8 mouse cellular contexts compared by ENCODE assay signal in the genomic region with DNA sequence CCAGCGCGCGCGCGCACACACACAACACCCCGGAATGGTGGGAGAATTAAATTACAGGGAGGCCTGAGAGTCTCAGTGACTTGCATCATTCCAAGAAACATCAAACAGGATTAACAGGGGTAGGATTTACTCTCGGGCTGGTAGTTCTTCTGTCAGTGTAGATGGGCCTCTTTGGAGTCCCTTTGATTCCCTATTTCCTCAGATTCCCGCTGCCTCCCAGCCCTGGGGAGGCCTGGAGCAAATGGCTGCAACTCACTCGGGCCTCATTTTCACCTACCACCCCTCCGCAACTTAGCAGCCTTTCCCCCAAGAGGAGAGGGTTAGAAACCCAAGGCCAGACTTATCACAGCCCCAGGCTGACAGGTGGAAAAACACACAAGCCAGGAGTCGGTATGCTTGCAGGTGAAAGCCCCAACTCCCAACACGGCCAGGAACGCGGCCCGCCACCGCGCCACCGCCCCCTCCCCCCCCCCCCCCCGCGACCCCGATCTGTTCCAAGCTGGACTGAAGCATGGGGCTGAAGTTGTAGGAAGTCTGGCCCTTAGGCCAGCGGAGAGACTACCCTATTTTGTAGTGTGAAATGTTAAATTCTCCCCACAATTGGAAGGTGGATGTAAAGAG. TPM values are rescaled to one million over a fixed set of nuclear protein-coding genes. Genes with fewer than 3 reads are reported as not detected.
DNase-seq lines count a peak whose midpoint lies in the region; ATAC-seq and TF ChIP-seq lines count a peak whose summit lies in the region.

No protein-coding gene starts in this region.

- intact Hi-C loops in left cerebral cortex, postnatal 36 days (cut with DNase I), result loop anchor here (2.0 to 5.0 kb wide), 2 partner anchors 78 to 105 kb away; a partner anchor contains a TSS

- ATAC-seq in lung, embryonic 14.5 days (ENCODE audit: insufficient read depth), result no peak
- ATAC-seq in hindbrain, embryonic 11.5 days (ENCODE audit: low FRiP score), result no peak
- no peak for ATAC-seq in inflammation-experienced regulatory T-cells, adult 6 months

- H3K9me3 ChIP-seq in lung, embryonic 14.5 days (ENCODE audit: low read depth, low read length), result no peaks in the 10 kb centered on the region
- H3K9me3 ChIP-seq in hindbrain, embryonic 11.5 days (ENCODE audit: control insufficient read depth, low read length), result no peaks in the 10 kb centered on the region
- H3K9me3 ChIP-seq in midbrain, embryonic 10.5 days (replicated peaks), result no peaks in the 10 kb centered on the region

- H3K27ac ChIP-seq in lung, embryonic 14.5 days (ENCODE audit: low read depth), result peak overlapping the region; percentile 96
- peak overlapping the region; percentile 82 for H3K27ac ChIP-seq in bone marrow macrophage, adult 2 months (ENCODE audit: insufficient read depth, low read depth, low read length)
- 0 out of 2 replicates have a peak overlapping the region, but pooled peaks have one; percentile 12 for H3K27ac ChIP-seq in hindbrain, embryonic 11.5 days (ENCODE audit: low read depth, low read length)
- peak overlapping the region; percentile 99 for H3K27ac ChIP-seq in midbrain, embryonic 10.5 days (replicated peaks)

- WGBS in lung, embryonic 14.5 days, result 6% methylated on average over 22 of the region's 22 CpGs
- WGBS in hindbrain, embryonic 11.5 days, result 9% methylated on average over 21 of the region's 22 CpGs
- 3% methylated on average over 21 of the region's 22 CpGs for WGBS in midbrain, embryonic 10.5 days

- no peak for TF ChIP-seq CTCF in lung, embryonic 14.5 days (IDR thresholded peaks at IDR 0.05; ENCODE audit: low read depth)
- no peak for TF ChIP-seq CTCF in bone marrow macrophage, adult 2 months (IDR thresholded peaks at IDR 0.05; ENCODE audit: low read depth, low read length)

- peak overlapping the region; percentile 99 for H3K4me3 ChIP-seq in lung, embryonic 14.5 days (ENCODE audit: low read depth, low read length)
- H3K4me3 ChIP-seq in bone marrow macrophage, adult 2 months (ENCODE audit: insufficient read depth, low read length), result peak overlapping the region; percentile 99
- H3K4me3 ChIP-seq in hindbrain, embryonic 11.5 days (ENCODE audit: low read depth, low read length), result peak overlapping the region; percentile 98
- peak overlapping the region; percentile 99 for H3K4me3 ChIP-seq in midbrain, embryonic 10.5 days

- no peaks in the 10 kb centered on the region for H3K27me3 ChIP-seq in lung, embryonic 14.5 days (ENCODE audit: insufficient read depth, low read length)
- no peaks in the 10 kb centered on the region for H3K27me3 ChIP-seq in hindbrain, embryonic 11.5 days (ENCODE audit: control insufficient read depth, insufficient read depth, low read length)
- no peaks in the 10 kb centered on the region for H3K27me3 ChIP-seq in midbrain, embryonic 10.5 days (ENCODE audit: low read depth, poor library complexity, severe bottlenecking)

- TF ChIP-seq POLR2A in bone marrow macrophage, adult 2 months (IDR thresholded peaks at IDR 0.05; ENCODE audit: borderline replicate concordance, low read depth, low read length), result no peak

- H3K4me1 ChIP-seq in lung, embryonic 14.5 days (ENCODE audit: insufficient read depth), result peaks cover 10% of the 10 kb centered on the region; the same call in 1 of the 2 replicates
- peaks cover 44% of the 10 kb centered on the region for H3K4me1 ChIP-seq in bone marrow macrophage, adult 2 months (ENCODE audit: control insufficient read depth, insufficient read depth, low read length)
- H3K4me1 ChIP-seq in hindbrain, embryonic 11.5 days (replicated peaks; ENCODE audit: control insufficient read depth, insufficient read depth, low read length), result peaks cover 3% of the 10 kb centered on the region
- H3K4me1 ChIP-seq in midbrain, embryonic 10.5 days, result peaks cover 46% of the 10 kb centered on the region

- DNase-seq in lung, embryonic 14.5 days, result peak; percentile 61
- no peak for DNase-seq in lung, postnatal 25 days (ENCODE audit: low spot score)
- peak; percentile 49 for DNase-seq in hindbrain, embryonic 11.5 days (ENCODE audit: low spot score)
- DNase-seq in midbrain, embryonic 10.5 days (ENCODE audit: low spot score), result peak; percentile 42
- DNase-seq in left cerebral cortex, postnatal 36 days (ENCODE audit: low spot score in 2 of 2), result no peak
- DNase-seq in layer of hippocampus, postnatal 36 days, result no peak

- peak overlapping the region; percentile 99 for H3K9ac ChIP-seq in lung, embryonic 14.5 days
- H3K9ac ChIP-seq in hindbrain, embryonic 11.5 days (ENCODE audit: low read depth, low read length), result peak overlapping the region; percentile 98

- H3K36me3 ChIP-seq in lung, embryonic 14.5 days (ENCODE audit: insufficient read depth), result peaks cover 22% of the 10 kb centered on the region
- no peaks in the 10 kb centered on the region for H3K36me3 ChIP-seq in hindbrain, embryonic 11.5 days (ENCODE audit: control insufficient read depth, insufficient read depth, low read length)
- peaks cover 53% of the 10 kb centered on the region for H3K36me3 ChIP-seq in midbrain, embryonic 10.5 days

- peak overlapping the region; percentile 92 for H3K4me2 ChIP-seq in lung, embryonic 14.5 days
- peak overlapping the region; percentile 85 for H3K4me2 ChIP-seq in hindbrain, embryonic 11.5 days (replicated peaks; ENCODE audit: low read depth, low read length)

RNA-seq across cellular contexts. Expression of a gene that starts 1.3 kb away (rescaled TPM):
- polyA plus RNA-seq in lung, embryonic 14.5 days (2014; fragmentation: Nextera tagmentation; extraction: Ambion mirVana), result 23.3 TPM in 2 replicates
- polyA plus RNA-seq in bone marrow macrophage, adult 2 months (2012; ENCODE audit: insufficient read depth, insufficient read length, missing spikeins), result 45.0 and 48.5 TPM in 2 replicates
- 26.9 and 27.1 TPM in 2 replicates for polyA plus RNA-seq in hindbrain, embryonic 11.5 days (2014; fragmentation: Nextera tagmentation; extraction: Ambion mirVana)
- polyA plus RNA-seq in midbrain, embryonic 10.5 days (2016; fragmentation: Nextera tagmentation; extraction: Ambion mirVana), result 29.1 and 29.4 TPM in 2 replicates
- 1 to 10 TPM; 5.2 to 6.5 TPM for total RNA-seq in left cerebral cortex, postnatal 36 days (2021)
- 10 to 100 TPM; 18.9 to 24.1 (median 21.5) TPM for polyA plus RNA-seq in inflammation-experienced regulatory T-cells, adult 6 months (2017; shearing (Covaris generic))
- total RNA-seq in layer of hippocampus, postnatal 36 days (2021), result 1 to 10 TPM; 4.9 to 5.0 TPM

RNA-seq across cellular contexts. Expression of a gene that starts 1.4 kb away (rescaled TPM):
- 8.5 and 8.7 TPM in 2 replicates for polyA plus RNA-seq in lung, embryonic 14.5 days (2014; fragmentation: Nextera tagmentation; extraction: Ambion mirVana)
- polyA plus RNA-seq in bone marrow macrophage, adult 2 months (2012; ENCODE audit: insufficient read depth, insufficient read length, missing spikeins), result 27.5 and 28.0 TPM in 2 replicates
- 6.0 and 8.4 TPM in 2 replicates for polyA plus RNA-seq in hindbrain, embryonic 11.5 days (2014; fragmentation: Nextera tagmentation; extraction: Ambion mirVana)
- polyA plus RNA-seq in midbrain, embryonic 10.5 days (2016; fragmentation: Nextera tagmentation; extraction: Ambion mirVana), result 5.9 and 6.3 TPM in 2 replicates
- 10 to 100 TPM; 14.9 to 18.4 TPM for total RNA-seq in left cerebral cortex, postnatal 36 days (2021)
- 10 to 100 TPM in 1 of 3 experiments, 1 to 10 TPM in 2; 6.2 to 13.5 (median 9.4) TPM for polyA plus RNA-seq in inflammation-experienced regulatory T-cells, adult 6 months (2017; shearing (Covaris generic))
- 10 to 100 TPM; 16.8 TPM for total RNA-seq in layer of hippocampus, postnatal 36 days (2021)

RNA-seq across cellular contexts. Expression of a gene that starts 14.7 kb away (rescaled TPM):
- polyA plus RNA-seq in lung, embryonic 14.5 days (2014; fragmentation: Nextera tagmentation; extraction: Ambion mirVana), result 6.6 and 7.5 TPM in 2 replicates
- 10.2 and 10.6 TPM in 2 replicates for polyA plus RNA-seq in bone marrow macrophage, adult 2 months (2012; ENCODE audit: insufficient read depth, insufficient read length, missing spikeins)
- polyA plus RNA-seq in hindbrain, embryonic 11.5 days (2014; fragmentation: Nextera tagmentation; extraction: Ambion mirVana), result 7.0 and 7.4 TPM in 2 replicates
- 7.3 and 8.1 TPM in 2 replicates for polyA plus RNA-seq in midbrain, embryonic 10.5 days (2016; fragmentation: Nextera tagmentation; extraction: Ambion mirVana)
- 10 to 100 TPM; 26.2 to 29.5 TPM for total RNA-seq in left cerebral cortex, postnatal 36 days (2021)
- polyA plus RNA-seq in inflammation-experienced regulatory T-cells, adult 6 months (2017; shearing (Covaris generic)), result 10 to 100 TPM; 23.3 to 25.2 (median 25.1) TPM
- total RNA-seq in layer of hippocampus, postnatal 36 days (2021), result 10 to 100 TPM; 23.0 to 23.1 TPM

RNA-seq across cellular contexts. Expression of a gene that starts 51.2 kb away (rescaled TPM):
- 4.8 TPM in 2 replicates for polyA plus RNA-seq in lung, embryonic 14.5 days (2014; fragmentation: Nextera tagmentation; extraction: Ambion mirVana)
- 33.0 and 38.6 TPM in 2 replicates for polyA plus RNA-seq in bone marrow macrophage, adult 2 months (2012; ENCODE audit: insufficient read depth, insufficient read length, missing spikeins)
- 8.2 and 9.4 TPM in 2 replicates for polyA plus RNA-seq in hindbrain, embryonic 11.5 days (2014; fragmentation: Nextera tagmentation; extraction: Ambion mirVana)
- polyA plus RNA-seq in midbrain, embryonic 10.5 days (2016; fragmentation: Nextera tagmentation; extraction: Ambion mirVana), result 7.0 TPM in 2 replicates
- 10 to 100 TPM; 56.4 to 58.6 TPM for total RNA-seq in left cerebral cortex, postnatal 36 days (2021)
- polyA plus RNA-seq in inflammation-experienced regulatory T-cells, adult 6 months (2017; shearing (Covaris generic)), result 10 to 100 TPM in 2 of 3 experiments, 1 to 10 TPM in 1; 8.5 to 13.3 (median 11.6) TPM
- total RNA-seq in layer of hippocampus, postnatal 36 days (2021), result 10 to 100 TPM; 55.6 to 58.0 TPM

Comparison
In these comparisons a context has a peak if more than half of its experiments do, and no peak if none do; other contexts are left out.
1. DNase-seq: peak in lung, embryonic 14.5 days (single experiment), hindbrain, embryonic 11.5 days (single experiment) and midbrain, embryonic 10.5 days (single experiment); none in lung, postnatal 25 days (single experiment), left cerebral cortex, postnatal 36 days (0 of 2) and layer of hippocampus, postnatal 36 days (0 of 2).
2. H3K27ac ChIP-seq: peak in every context shown above with its lines; median percentile 99 in midbrain, embryonic 10.5 days; 96 in lung, embryonic 14.5 days; 82 in bone marrow macrophage, adult 2 months; 12 in hindbrain, embryonic 11.5 days.
3. Peak in every context shown above with its lines, with median percentiles within 50 percentile points of each other: H3K4me3 ChIP-seq.